Mouse (Mus musculus) cortical plate, adult 2 months (tissue): ENCODE measurements around the gene Elmo3.

Source experiments
- CTCF ChIP-seq: fragments of 200-500 bp; IDR thresholded peaks from 2 replicates; pipeline ENCODE4 v1.5.1; 2011; ENCODE audit warnings: mild to moderate bottlenecking, control low read depth, low read length; ENCODE audit not compliant: insufficient read depth; ENCODE audit errors: extremely low read depth
- POLR2A ChIP-seq: fragments of 200-500 bp; IDR thresholded peaks from 2 replicates; pipeline ENCODE4 v1.6.1; 2011; ENCODE audit warnings: mild to moderate bottlenecking, low read length, control low read depth; ENCODE audit not compliant: insufficient read depth; ENCODE audit errors: extremely low read depth

DNA sequence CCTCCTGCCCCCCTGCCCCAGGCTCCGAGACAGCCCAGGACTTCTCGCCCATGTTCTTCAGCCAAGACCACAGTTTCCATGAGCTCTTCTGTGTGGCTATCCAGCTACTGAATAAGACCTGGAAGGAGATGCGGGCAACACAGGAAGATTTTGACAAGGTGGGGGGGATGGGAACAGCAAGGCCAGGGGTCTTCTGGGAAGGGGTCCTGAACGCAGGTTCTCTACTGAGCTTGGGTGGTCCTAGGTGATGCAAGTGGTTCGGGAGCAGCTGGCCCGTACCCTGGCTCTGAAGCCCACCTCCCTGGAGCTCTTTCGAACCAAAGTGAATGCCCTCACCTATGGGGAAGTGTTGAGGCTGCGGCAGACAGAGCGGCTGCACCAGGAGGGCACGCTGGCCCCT is 3.0 kb downstream of the Elmo3 start:
- TF ChIP-seq CTCF (no peak), POLR2A (no peak)
